Mouse (Mus musculus) forebrain, embryonic 15.5 days (tissue): ENCODE results near the gene Wnt7a. TPM values are rescaled to one million over a fixed set of nuclear protein-coding genes. Genes with fewer than 3 reads are reported as not detected.
A peak's percentile ranks its signal among the peaks of the same experiment; 100 is the strongest.

Source experiments
- ATAC-seq: fragments of 200-750 bp; cut with Nextera tagmentation; replicated peaks from 2 replicates; pipeline ENCODE4 v1.8.0; 2017; ENCODE audit warnings: mild to moderate bottlenecking, moderate TSS enrichment, moderate library complexity
- H3K27ac ChIP-seq: fragments of 300-500 bp; sonication (generic); replicated peaks from 2 replicates; pipeline ENCODE4 v1.5.1; 2015; ENCODE audit warnings: mild to moderate bottlenecking, inconsistent platforms
- H3K27me3 ChIP-seq: fragments of 300-500 bp; sonication (generic); 2 replicates; pipeline ENCODE4 v1.6.1; 2015; ENCODE audit warnings: inconsistent platforms
- H3K36me3 ChIP-seq: fragments of 300-500 bp; sonication (generic); 2 replicates; pipeline ENCODE4 v1.6.1; 2015; ENCODE audit warnings: mild to moderate bottlenecking, inconsistent platforms
- H3K4me1 ChIP-seq: fragments of 300-500 bp; sonication (generic); 2 replicates; pipeline ENCODE4 v1.6.1; 2015; ENCODE audit warnings: inconsistent platforms
- H3K4me2 ChIP-seq: fragments of 300-500 bp; sonication (generic); replicated peaks from 2 replicates; pipeline ENCODE4 v1.6.1; 2015; ENCODE audit warnings: mild to moderate bottlenecking, inconsistent platforms
- H3K4me3 ChIP-seq: fragments of 300-500 bp; sonication (generic); 2 replicates; pipeline ENCODE4 v1.5.1; 2015; ENCODE audit warnings: mild to moderate bottlenecking, inconsistent platforms
- H3K9ac ChIP-seq: fragments of 300-500 bp; sonication (generic); replicated peaks from 2 replicates; pipeline ENCODE4 v1.6.1; 2015; ENCODE audit warnings: mild to moderate bottlenecking, inconsistent platforms
- H3K9me3 ChIP-seq: fragments of 300-500 bp; sonication (generic); 2 replicates; pipeline ENCODE4 v1.6.1; 2016; ENCODE audit warnings: inconsistent platforms
- WGBS: fragments of 180-500 bp; shearing (Covaris S2); methylation state at CpG from one replicate; pipeline ENCODE4 v1.1.7; 2015; ENCODE audit warnings: mixed read lengths; 5-methylcytosine and 5-hydroxymethylcytosine counted together
- polyA plus RNA-seq: library from polyadenylated mRNA; unstranded; fragments of >200 nt; fragmentation: Nextera tagmentation; extraction: Ambion mirVana; gene quantifications from 2 replicates; pipeline ENCODE4 v1.2.1, GENCODE M21; 2015

Gene Wnt7a
- polyA plus RNA-seq, 1 experiment from 2014 or later = 24.4 TPM

GRCm38 (mm10) chr6:91358866-91359656 lies 52.1 kb downstream of the Wnt7a start:
- H3K9ac ChIP-seq = no peak overlapping the region
- no peak for ATAC-seq
- no peak overlapping the region for H3K4me2 ChIP-seq
- H3K36me3 ChIP-seq = 0 out of 2 replicates have a peak, but pooled peaks cover 3% of the 10 kb centered on the region
- no peaks in the 10 kb centered on the region for H3K27me3 ChIP-seq
- peaks cover 28% of the 10 kb centered on the region for H3K4me1 ChIP-seq
- peak overlapping the region; percentile 55 for H3K27ac ChIP-seq
- no peaks in the 10 kb centered on the region for H3K9me3 ChIP-seq
- 54% methylated on average over 6 of the region's 6 CpGs for WGBS
- no peak overlapping the region for H3K4me3 ChIP-seq

- no peak overlapping the region for H3K4me2 ChIP-seq
- no peak overlapping the region for H3K4me3 ChIP-seq
- H3K36me3 ChIP-seq = 0 out of 2 replicates have a peak, but pooled peaks cover 3% of the 10 kb centered on the region
- no peak overlapping the region for H3K9ac ChIP-seq
- peaks cover 28% of the 10 kb centered on the region for H3K4me1 ChIP-seq
- 74% methylated on average over 2 of the region's 2 CpGs for WGBS
- H3K27me3 ChIP-seq = no peaks in the 10 kb centered on the region
- H3K9me3 ChIP-seq = no peaks in the 10 kb centered on the region
- no peak overlapping the region for H3K27ac ChIP-seq
- ATAC-seq = no peak
Observed at GRCm38 (mm10) chr6:91358394-91358793, 52.8 kb downstream of the Wnt7a start.

GRCm38 (mm10) chr6:91357238-91357876 lies 53.8 kb downstream of the Wnt7a start:
- Histone ChIP-seq H3K9ac (no peak overlapping the region), H3K36me3 (no peaks in the 10 kb centered on the region), H3K4me2 (no peak overlapping the region), H3K27me3 (no peaks in the 10 kb centered on the region), H3K9me3 (no peaks in the 10 kb centered on the region), H3K4me3 (no peak overlapping the region), H3K4me1 (peaks cover 28% of the 10 kb centered on the region), H3K27ac (no peak overlapping the region)
- WGBS = 82% methylated on average over 13 of the region's 13 CpGs
- ATAC-seq = no peak

GRCm38 (mm10) chr6:91349620-91350019 lies 61.5 kb downstream of the Wnt7a start:
- Histone ChIP-seq H3K4me3 (no peak overlapping the region), H3K9ac (no peak overlapping the region), H3K36me3 (no peaks in the 10 kb centered on the region), H3K4me1 (peaks cover 53% of the 10 kb centered on the region), H3K27me3 (no peaks in the 10 kb centered on the region), H3K9me3 (no peaks in the 10 kb centered on the region), H3K4me2 (no peak overlapping the region), H3K27ac (0 out of 2 replicates have a peak overlapping the region, but pooled peaks have one; percentile 93)
- 42% methylated on average over 9 of the region's 9 CpGs for WGBS
- no peak for ATAC-seq

- peak; percentile 83 for ATAC-seq
- peak overlapping the region; percentile 27; the same call in 1 of the 2 replicates for H3K9ac ChIP-seq
- H3K27me3 ChIP-seq = no peaks in the 10 kb centered on the region
- peak overlapping the region; percentile 17; the same call in 1 of the 2 replicates for H3K4me2 ChIP-seq
- peak overlapping the region; percentile 93 for H3K27ac ChIP-seq
- no peak overlapping the region for H3K4me3 ChIP-seq
- H3K4me1 ChIP-seq = peaks cover 69% of the 10 kb centered on the region
- no peaks in the 10 kb centered on the region for H3K36me3 ChIP-seq
- WGBS = 5% methylated on average over 7 of the region's 7 CpGs
- no peaks in the 10 kb centered on the region for H3K9me3 ChIP-seq
Observed at GRCm38 (mm10) chr6:91347721-91348120, 63.4 kb downstream of the Wnt7a start.

- Histone ChIP-seq H3K36me3 (no peaks in the 10 kb centered on the region), H3K27ac (peak overlapping the region; percentile 93), H3K4me1 (peaks cover 69% of the 10 kb centered on the region), H3K9me3 (no peaks in the 10 kb centered on the region), H3K4me2 (no peak overlapping the region), H3K27me3 (no peaks in the 10 kb centered on the region), H3K4me3 (no peak overlapping the region), H3K9ac (no peak overlapping the region)
- ATAC-seq = no peak
- 10% methylated on average over 3 of the region's 3 CpGs for WGBS
Observed at GRCm38 (mm10) chr6:91346906-91347156, 64.3 kb downstream of the Wnt7a start.

- ATAC-seq = peak; percentile 73
- Histone ChIP-seq H3K27ac (peak overlapping the region; percentile 93), H3K9ac (no peak overlapping the region), H3K36me3 (no peaks in the 10 kb centered on the region), H3K4me3 (no peak overlapping the region), H3K9me3 (no peaks in the 10 kb centered on the region), H3K4me2 (no peak overlapping the region), H3K4me1 (peaks cover 69% of the 10 kb centered on the region), H3K27me3 (no peaks in the 10 kb centered on the region)
- WGBS = 7% methylated on average over 10 of the region's 10 CpGs
Observed at GRCm38 (mm10) chr6:91346071-91346905, 64.9 kb downstream of the Wnt7a start.

- H3K27ac ChIP-seq = peak overlapping the region; percentile 93
- 38% methylated on average over 5 of the region's 5 CpGs for WGBS
Observed at GRCm38 (mm10) chr6:91345091-91345490, 66.1 kb downstream of the Wnt7a start.

GRCm38 (mm10) chr6:91339612-91340246 lies 71.4 kb downstream of the Wnt7a start:
- Histone ChIP-seq H3K9ac (no peak overlapping the region), H3K27ac (no peak overlapping the region), H3K4me2 (no peak overlapping the region), H3K9me3 (no peaks in the 10 kb centered on the region), H3K4me1 (peaks cover 23% of the 10 kb centered on the region), H3K36me3 (no peaks in the 10 kb centered on the region), H3K27me3 (no peaks in the 10 kb centered on the region), H3K4me3 (no peak overlapping the region)
- ATAC-seq = peak; percentile 66
- WGBS = 64% methylated on average over 8 of the region's 8 CpGs

More at GRCm38 (mm10) chr6:91345091-91345490, 66.1 kb downstream of the Wnt7a start:
- Histone ChIP-seq H3K9me3 (no peaks in the 10 kb centered on the region), H3K36me3 (no peaks in the 10 kb centered on the region), H3K4me2 (no peak overlapping the region), H3K4me1 (peaks cover 69% of the 10 kb centered on the region), H3K9ac (no peak overlapping the region), H3K4me3 (no peak overlapping the region), H3K27me3 (no peaks in the 10 kb centered on the region)
- no peak for ATAC-seq

GRCm38 (mm10) chr6:91335470-91335869 lies 75.7 kb downstream of the Wnt7a start:
- Histone ChIP-seq H3K27ac (no peak overlapping the region), H3K4me1 (peaks cover 11% of the 10 kb centered on the region; the same call in 1 of the 2 replicates), H3K4me2 (no peak overlapping the region), H3K27me3 (no peaks in the 10 kb centered on the region), H3K9me3 (no peaks in the 10 kb centered on the region), H3K9ac (no peak overlapping the region), H3K4me3 (no peak overlapping the region), H3K36me3 (no peaks in the 10 kb centered on the region)
- WGBS = 63% methylated on average over 1 of the region's 1 CpGs
- ATAC-seq = no peak

GRCm38 (mm10) chr6:91331886-91332285 lies 79.3 kb downstream of the Wnt7a start:
- no peak overlapping the region for H3K4me3 ChIP-seq
- WGBS = 76% methylated on average over 8 of the region's 8 CpGs
- H3K27me3 ChIP-seq = no peaks in the 10 kb centered on the region
- H3K27ac ChIP-seq = no peak overlapping the region
- 0 out of 2 replicates have a peak, but pooled peaks cover 4% of the 10 kb centered on the region for H3K4me1 ChIP-seq
- no peak overlapping the region for H3K9ac ChIP-seq
- no peaks in the 10 kb centered on the region for H3K36me3 ChIP-seq
- no peak overlapping the region for H3K4me2 ChIP-seq
- no peak for ATAC-seq
- H3K9me3 ChIP-seq = no peaks in the 10 kb centered on the region
